Mouse (Mus musculus): ENCODE measurements around the gene Prl8a2.

The Prl8a2 gene

DNA sequence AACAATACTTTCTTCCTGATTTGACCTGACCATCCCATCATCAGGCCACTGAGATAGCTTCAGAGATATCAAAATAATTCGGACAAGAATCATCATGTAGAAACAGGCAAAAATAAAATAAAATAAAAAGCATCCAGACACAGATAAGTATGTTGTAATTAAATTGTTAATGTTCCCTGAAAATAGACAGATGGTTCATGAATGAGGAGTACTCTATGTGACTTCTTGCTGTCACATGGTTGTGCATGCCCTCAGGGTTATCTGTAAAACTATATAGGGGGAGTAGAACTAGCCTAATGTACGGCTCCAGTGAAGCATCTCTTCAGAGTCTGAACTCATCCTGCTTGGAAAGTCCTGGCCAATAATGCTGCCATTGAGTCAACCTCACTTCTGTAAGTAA lies at the start of gene Prl8a2:
Gene Prl8a2, plus strand, starts transcription at position 301 of the 400 bp plus-strand sequence.
- DNase-seq (ENCODE audit: low read depth, low spot score) = no peak

DNA sequence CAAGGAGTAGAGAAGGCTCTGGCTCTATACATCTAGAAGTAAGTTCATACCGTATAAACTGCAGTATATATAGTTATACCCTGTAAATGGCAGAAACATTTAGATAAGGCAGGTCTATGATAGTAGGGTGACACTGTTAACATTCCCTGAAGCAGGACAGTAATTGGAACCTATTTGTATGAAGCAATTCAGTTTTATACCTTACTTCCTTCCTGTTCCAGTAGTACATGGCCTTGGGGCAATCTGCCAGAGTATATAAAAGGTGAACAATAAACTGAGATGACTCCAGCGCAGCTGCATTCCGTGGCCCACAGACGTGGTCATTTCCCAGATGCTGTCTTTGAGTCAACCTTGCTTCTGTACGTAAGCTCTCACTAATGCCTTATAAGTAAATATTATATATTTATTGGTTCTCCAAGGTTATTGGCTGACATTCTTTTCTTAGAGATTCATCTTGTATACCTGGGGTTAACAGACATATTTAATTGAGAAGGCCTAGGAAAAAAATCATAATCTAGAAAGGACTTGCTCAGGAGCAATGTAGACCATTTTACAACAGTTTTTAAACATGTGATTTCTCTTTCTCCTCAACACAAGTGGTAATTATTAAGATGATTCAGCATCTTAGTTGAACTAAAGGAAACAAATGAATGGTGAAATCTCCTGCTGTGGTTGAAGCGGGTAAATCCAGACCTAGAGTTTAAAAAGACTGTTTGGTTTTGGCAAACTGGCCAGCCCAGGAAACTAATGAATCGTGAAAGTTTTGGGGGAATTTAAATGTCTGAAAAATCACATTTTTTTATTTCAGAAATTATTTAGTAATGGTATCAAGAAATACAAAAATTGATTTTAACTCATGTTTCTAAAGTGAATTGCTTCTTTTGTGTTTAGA lies 32.9 kb upstream of the Prl8a2 start, which contains the start of gene Prl6a1:
Gene Prl6a1, plus strand, starts transcription at position 294 of the 892 bp plus-strand sequence.
- DNase-seq (ENCODE audit: low read depth, low spot score) = no peak

DNA sequence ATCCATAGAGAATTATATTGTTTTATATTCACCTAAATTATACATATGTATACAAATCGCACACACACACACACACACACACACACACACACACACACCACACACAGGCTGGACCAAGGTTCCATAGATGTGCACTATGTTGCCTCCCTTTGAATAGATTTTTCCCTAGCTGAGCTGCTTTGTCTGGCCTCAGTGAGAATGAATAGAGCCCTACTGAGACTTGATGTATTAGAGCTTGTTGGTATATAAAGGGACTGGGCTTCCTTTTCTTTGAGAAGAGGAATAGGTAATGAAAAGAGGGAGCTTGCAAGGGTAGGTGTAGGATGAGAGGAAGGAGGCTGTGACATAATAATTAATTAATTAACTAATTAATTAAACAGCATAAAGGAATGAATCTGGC lies 10.5 kb upstream of the Prl8a2 start:
- no peak for DNase-seq (ENCODE audit: low read depth, low spot score)

DNA sequence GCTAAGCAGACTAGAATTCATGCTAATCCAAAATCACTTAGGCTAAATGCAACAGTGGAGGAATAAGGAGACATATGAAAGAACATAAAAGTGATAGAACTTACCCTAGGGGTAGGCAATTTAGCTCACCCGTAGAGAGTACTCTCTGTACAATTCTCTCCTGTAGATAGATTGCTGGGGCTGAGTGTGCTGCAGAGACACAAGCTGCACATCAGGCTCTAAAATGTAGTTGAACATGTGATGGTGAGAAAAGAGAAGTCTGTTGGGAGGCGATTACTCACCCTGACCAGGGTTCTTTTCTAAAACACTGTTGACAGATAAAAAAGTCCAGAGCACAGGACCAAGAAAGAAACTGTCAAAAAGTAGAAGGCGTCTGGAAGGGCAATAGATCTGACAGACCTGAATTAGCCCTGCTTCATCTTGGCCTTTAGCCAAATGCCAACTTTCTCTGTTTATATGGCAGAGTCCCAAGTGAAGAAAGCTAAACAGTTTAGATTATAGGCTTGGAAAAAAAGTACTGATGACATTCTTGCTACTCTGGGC lies 2.7 kb upstream of the Prl8a2 start:
- no peak for DNase-seq (ENCODE audit: low read depth, low spot score)

DNA sequence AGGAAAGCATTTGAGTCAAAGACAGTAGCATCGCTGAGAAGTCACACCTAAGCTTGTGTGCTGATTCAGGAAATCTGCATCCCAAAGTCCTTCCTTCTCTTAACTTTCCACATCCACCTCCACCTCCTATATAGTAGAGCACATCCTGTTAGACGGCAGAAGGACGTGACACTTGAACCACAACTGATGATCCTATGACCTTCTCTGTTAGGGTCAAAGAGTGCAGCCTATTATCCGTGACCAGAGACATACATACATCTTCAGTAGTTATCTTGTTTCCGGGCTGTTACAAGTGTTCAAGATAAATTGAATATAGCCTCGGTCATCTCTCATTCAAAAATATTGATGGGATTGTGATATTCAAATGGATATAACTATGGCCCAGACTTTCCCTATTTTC lies 45.3 kb downstream of the Prl8a2 start, which contains the start of gene Prl2b1:
Gene Prl2b1, minus strand, starts transcription at position 101 of the 400 bp plus-strand sequence.
- DNase-seq (ENCODE audit: low read depth, low spot score) = no peak

DNA sequence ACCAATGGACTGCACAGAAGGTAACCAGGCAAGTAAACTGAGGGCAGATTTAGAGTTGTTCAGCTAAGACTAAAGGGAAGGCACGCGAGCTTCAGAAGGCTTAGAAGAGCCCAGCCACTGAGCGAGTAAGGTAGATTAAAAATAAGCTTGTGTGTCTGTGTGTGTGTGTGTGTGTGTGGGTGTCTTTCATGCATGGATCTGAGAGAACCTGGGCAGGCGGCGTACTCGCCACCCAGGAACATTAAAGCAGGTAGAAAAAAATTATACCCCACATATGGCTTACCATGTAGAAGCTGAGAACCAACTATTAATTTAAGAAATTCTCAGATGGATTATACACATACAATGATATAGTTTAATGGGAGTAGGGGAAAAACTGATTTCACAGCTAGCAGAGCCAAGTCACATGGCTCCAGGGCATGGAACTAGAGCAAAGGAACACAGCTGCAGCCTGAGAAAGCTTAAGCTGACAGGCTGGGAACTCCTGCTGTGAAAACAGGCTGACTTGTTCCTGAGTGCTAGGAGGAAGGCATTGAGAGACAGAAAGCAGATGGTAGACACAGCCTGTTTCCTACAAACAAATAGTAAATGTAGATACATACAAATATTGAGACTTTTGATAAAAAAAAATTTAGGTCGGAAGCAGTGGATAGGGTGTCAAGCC lies 53.7 kb downstream of the Prl8a2 start:
- DNase-seq (ENCODE audit: low read depth, low spot score) = no peak

Data from ES-CJ7 (cell line).